Mouse (Mus musculus): ENCODE results near the gene Gm5478. TPM values are rescaled to one million over a fixed set of nuclear protein-coding genes. Genes with fewer than 3 reads are reported as not detected.

Gm5478 gene
- not detected for total RNA-seq (2023)

DNA sequence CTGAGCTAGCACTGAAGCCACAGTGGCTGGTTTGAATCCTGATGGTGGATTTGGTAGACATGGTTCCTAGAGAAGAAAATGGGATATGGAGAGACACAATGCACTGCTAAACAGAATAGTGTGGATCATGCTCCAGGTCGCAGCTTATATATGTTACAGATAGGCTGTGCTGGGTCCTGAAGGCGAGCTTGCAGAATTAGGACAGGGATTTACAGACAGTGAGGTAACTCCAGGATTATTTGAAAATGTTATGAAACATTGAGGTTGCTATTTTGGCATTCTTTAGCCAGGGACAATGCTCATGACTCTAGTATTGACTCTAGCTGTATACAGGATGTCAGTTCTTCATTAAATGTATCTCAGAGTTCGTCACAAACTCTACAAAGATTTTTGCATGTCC lies at the start of gene Gm5478:
Gm5478 (minus strand) TSS at position 101 of the 400 bp plus-strand sequence.

DNA sequence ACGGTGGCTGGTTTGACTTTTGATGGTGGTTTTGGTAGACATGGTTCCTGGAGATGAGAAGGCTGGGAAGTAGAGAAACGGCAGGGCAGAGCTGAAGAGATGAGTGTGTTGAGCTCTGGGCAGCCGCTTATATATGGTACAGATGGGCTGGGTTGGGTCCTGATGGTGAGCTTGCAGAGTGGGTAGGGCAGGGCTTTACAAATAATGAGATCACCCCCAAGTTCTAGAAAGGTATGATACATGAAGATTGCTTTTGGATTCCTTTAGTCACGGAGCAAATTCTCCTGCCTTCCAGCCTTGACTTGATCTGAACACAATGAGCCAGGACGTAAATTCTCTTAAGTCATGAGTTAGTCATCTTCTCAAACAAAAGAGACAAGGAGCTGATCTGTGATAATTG lies 47.0 kb upstream of the Gm5478 start, which contains the start of gene Krt6a:
Krt6a (minus strand) TSS at position 101 of the 400 bp plus-strand sequence.

DNA sequence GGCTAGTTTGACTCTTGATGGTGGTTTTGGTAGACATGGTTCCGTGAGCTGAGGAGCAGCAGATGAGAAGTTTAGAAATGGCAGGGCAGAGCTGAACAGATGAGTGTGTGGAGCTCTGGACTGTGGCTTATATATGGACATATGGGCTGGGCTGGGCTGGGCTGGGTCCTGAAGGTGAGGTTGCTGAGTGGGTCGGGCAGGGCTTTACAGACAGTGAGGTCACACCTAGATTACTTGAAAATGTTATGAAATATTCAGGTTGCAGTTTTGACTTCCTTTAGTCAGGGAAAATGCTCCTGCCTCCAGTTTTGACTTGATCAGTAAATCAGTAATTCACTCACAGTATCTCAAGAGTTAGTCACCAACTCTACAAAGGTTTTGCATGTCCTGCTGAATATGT lies 33.0 kb upstream of the Gm5478 start, which contains the start of gene Krt6b:
Krt6b (minus strand) TSS at position 101 of the 400 bp plus-strand sequence.

DNA sequence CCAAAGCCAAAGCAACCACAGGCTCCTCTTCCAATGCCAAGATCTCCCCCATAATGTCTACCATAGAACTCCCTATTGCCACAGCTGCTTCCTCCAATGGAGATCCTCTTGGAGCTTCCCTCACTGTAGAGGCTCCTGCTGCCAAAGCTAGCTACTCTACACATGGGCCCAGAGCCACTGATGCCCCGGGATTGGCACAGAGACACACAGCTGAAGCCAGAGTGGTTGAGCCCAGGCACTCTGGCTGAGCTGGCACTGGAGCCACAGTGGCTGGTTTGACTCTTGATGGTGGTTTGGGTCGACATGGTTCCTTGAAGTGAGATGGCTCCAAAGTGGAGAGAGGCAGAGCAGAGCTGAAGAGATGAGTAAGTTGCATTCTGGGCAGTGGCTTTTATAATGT lies 19.3 kb downstream of the Gm5478 start, which contains the start of gene Gm5414:
Gm5414 (minus strand) TSS at position 305 of the 400 bp plus-strand sequence.

Other genes with a start within 250 kb of the Gm5478 start
- 1.1 TPM for gene Krt7, start 236.3 kb downstream of the Gm5478 start, total RNA-seq (2023)
- gene Krt87, start 208.6 kb downstream of the Gm5478 start, total RNA-seq (2023), result not detected
- not detected for gene Krt88, start 199.6 kb downstream of the Gm5478 start, total RNA-seq (2023)
- not detected for gene Krt81, start 183.6 kb downstream of the Gm5478 start, total RNA-seq (2023)
- gene Krt86, start 173.9 kb downstream of the Gm5478 start, total RNA-seq (2023), result not detected
- gene Krt83, start 155.9 kb downstream of the Gm5478 start, total RNA-seq (2023), result not detected
- not detected for gene Gm49425, start 130.1 kb downstream of the Gm5478 start, total RNA-seq (2023)
- not detected for gene Krt84, start 114.6 kb downstream of the Gm5478 start, total RNA-seq (2023)
- not detected for gene Krt82, start 96.7 kb downstream of the Gm5478 start, total RNA-seq (2023)
- gene Krt90, start 84.4 kb downstream of the Gm5478 start, total RNA-seq (2023), result not detected
- not detected for gene Krt75, start 73.5 kb downstream of the Gm5478 start, total RNA-seq (2023)
- gene Gm5414, start 19.2 kb downstream of the Gm5478 start, total RNA-seq (2023), result not detected
- gene Krt6b, start 32.9 kb upstream of the Gm5478 start, total RNA-seq (2023), result not detected
- gene Krt6a, start 46.9 kb upstream of the Gm5478 start, total RNA-seq (2023), result not detected
- 0.50 TPM for gene Krt5, start 65.5 kb upstream of the Gm5478 start, total RNA-seq (2023)
- gene Krt71, start 95.7 kb upstream of the Gm5478 start, total RNA-seq (2023), result not detected
- not detected for gene Krt72, start 139.1 kb upstream of the Gm5478 start, total RNA-seq (2023)
- not detected for gene Krt73, start 155.0 kb upstream of the Gm5478 start, total RNA-seq (2023)
- not detected for gene Krt2, start 170.8 kb upstream of the Gm5478 start, total RNA-seq (2023)
- 0.38 TPM for gene Krt1, start 203.4 kb upstream of the Gm5478 start, total RNA-seq (2023)
- gene Krt77, start 222.3 kb upstream of the Gm5478 start, total RNA-seq (2023), result not detected
- gene Krt76, start 245.5 kb upstream of the Gm5478 start, total RNA-seq (2023), result not detected

Data from CD4-positive naive resting alpha-beta T cell, adult 57 days (primary cell).